Mouse (Mus musculus) liver, postnatal 0 days (tissue): ENCODE measurements around the gene Mapkbp1. TPM values are rescaled to one million over a fixed set of nuclear protein-coding genes. Genes with fewer than 3 reads are reported as not detected.

Experiments used
- ATAC-seq: fragments of 200-750 bp; cut with Nextera tagmentation; 2 replicates; pipeline ENCODE4 v1.8.0; 2017; ENCODE audit warnings: mild to moderate bottlenecking, moderate library complexity
- DNase-seq: peaks from one replicate; pipeline ENCODE4 v3.0.0-alpha.2; 2016
- H3K27ac ChIP-seq: fragments of 300-500 bp; sonication (generic); 2 replicates; pipeline ENCODE4 v1.5.1; 2014; ENCODE audit warnings: antibody characterized with exemption, moderate library complexity, mild to moderate bottlenecking, low read depth
- H3K27me3 ChIP-seq: fragments of 300-500 bp; sonication (generic); 2 replicates; pipeline ENCODE4 v1.6.1; 2014; ENCODE audit warnings: low read length, control low read depth, mixed read lengths; ENCODE audit not compliant: insufficient read depth
- H3K36me3 ChIP-seq: fragments of 300-500 bp; sonication (generic); replicated peaks from 2 replicates; pipeline ENCODE4 v1.6.1; 2014; ENCODE audit warnings: mild to moderate bottlenecking, control low read depth, low read length, moderate library complexity, mixed read lengths; ENCODE audit not compliant: insufficient read depth
- H3K4me1 ChIP-seq: fragments of 300-500 bp; sonication (generic); 2 replicates; pipeline ENCODE4 v1.6.1; 2014; ENCODE audit warnings: antibody characterized with exemption, mild to moderate bottlenecking, control low read depth; ENCODE audit not compliant: insufficient read depth
- H3K4me2 ChIP-seq: fragments of 300-500 bp; sonication (generic); 2 replicates; pipeline ENCODE4 v1.6.1; 2014; ENCODE audit warnings: low read depth, mild to moderate bottlenecking, low read length, moderate library complexity, mixed read lengths
- H3K4me3 ChIP-seq: fragments of 300-500 bp; sonication (generic); 2 replicates; pipeline ENCODE4 v1.5.1; 2014; ENCODE audit warnings: low read depth, low read length
- H3K9ac ChIP-seq: fragments of 300-500 bp; sonication (generic); replicated peaks from 2 replicates; pipeline ENCODE4 v1.6.1; 2014; ENCODE audit warnings: mild to moderate bottlenecking, moderate library complexity
- H3K9me3 ChIP-seq: fragments of 300-500 bp; sonication (generic); 2 replicates; pipeline ENCODE4 v1.6.1; 2016; ENCODE audit warnings: mild to moderate bottlenecking, control low read depth, low read length, mixed read lengths
- CTCF ChIP-seq: sonication (generic); IDR thresholded peaks from 2 replicates; pipeline ENCODE4 v1.5.1; 2016; ENCODE audit warnings: antibody characterized with exemption, low read depth
- EP300 ChIP-seq: IDR thresholded peaks from 2 replicates; pipeline ENCODE4 v1.6.1; 2016; ENCODE audit warnings: antibody characterized with exemption, low read depth, mild to moderate bottlenecking
- WGBS: fragments of 180-500 bp; shearing (Covaris S2); extraction: QIAGEN DNeasy Blood & Tissue Kit; methylation state at CpG from one replicate; pipeline ENCODE4 v1.1.7; 2014; ENCODE audit not compliant: insufficient replicate concordance; 5-methylcytosine and 5-hydroxymethylcytosine counted together
- polyA plus RNA-seq: library from polyadenylated mRNA; unstranded; fragments of >200 nt; fragmentation: Nextera tagmentation; extraction: Ambion mirVana; gene quantifications from 2 replicates; pipeline ENCODE4 v1.2.1, GENCODE M21; 2015

The Mapkbp1 gene
- polyA plus RNA-seq, 1 experiment from 2014 or later, result 0.27 TPM

GRCm38 (mm10) chr2:120030380-120030779, 57.9 kb downstream of the Mapkbp1 start:
- no peak for TF ChIP-seq CTCF
- no peak for TF ChIP-seq EP300
- Histone ChIP-seq H3K27ac (no peak overlapping the region), H3K9ac (no peak overlapping the region), H3K4me1 (peaks cover 12% of the 10 kb centered on the region), H3K4me3 (no peak overlapping the region), H3K4me2 (no peak overlapping the region), H3K36me3 (peaks cover 3% of the 10 kb centered on the region), H3K27me3 (no peaks in the 10 kb centered on the region), H3K9me3 (no peaks in the 10 kb centered on the region)
- DNase-seq (no peak), ATAC-seq (no peak)
- 53% methylated on average over 8 of the region's 8 CpGs for WGBS

GRCm38 (mm10) chr2:120032726-120033467, 60.4 kb downstream of the Mapkbp1 start, which contains the start of gene Pla2g4b:
TSS of gene Pla2g4b (plus strand) at chr2:120033417.
- H3K9ac ChIP-seq, result no peak within 1 kb of the TSS
- no peaks in the 10 kb centered on the region for H3K9me3 ChIP-seq
- TF ChIP-seq CTCF (no peak), EP300 (no peak)
- H3K4me2 ChIP-seq, result no peak within 1 kb of the TSS
- no peak for DNase-seq
- no peak within 1 kb of the TSS for H3K27ac ChIP-seq
- H3K27me3 ChIP-seq, result no peaks in the 10 kb centered on the region
- no peak within 1 kb of the TSS for H3K4me3 ChIP-seq
- H3K36me3 ChIP-seq, result peaks cover 3% of the 10 kb centered on the region
- peaks cover 6% of the 10 kb centered on the region for H3K4me1 ChIP-seq
- WGBS, result 83% methylated on average over 12 of the region's 12 CpGs
- no peak for ATAC-seq

- H3K4me1 ChIP-seq, result no peaks in the 10 kb centered on the region
- TF ChIP-seq CTCF, result no peak
- no peak for TF ChIP-seq EP300
- 80% methylated on average over 5 of the region's 5 CpGs for WGBS
- no peak overlapping the region for H3K9ac ChIP-seq
- H3K4me3 ChIP-seq, result no peak overlapping the region
- H3K9me3 ChIP-seq, result no peaks in the 10 kb centered on the region
- H3K4me2 ChIP-seq, result no peak overlapping the region
- no peak for ATAC-seq
- H3K27ac ChIP-seq, result no peak overlapping the region
- peaks cover 3% of the 10 kb centered on the region for H3K36me3 ChIP-seq
- no peak for DNase-seq
- H3K27me3 ChIP-seq, result no peaks in the 10 kb centered on the region
Measured at GRCm38 (mm10) chr2:120033726-120034125, 61.2 kb downstream of the Mapkbp1 start.

- DNase-seq, result no peak
- H3K9ac ChIP-seq, result no peak overlapping the region
- peaks cover 9% of the 10 kb centered on the region for H3K36me3 ChIP-seq
- TF ChIP-seq EP300 (no peak), CTCF (no peak)
- no peaks in the 10 kb centered on the region for H3K9me3 ChIP-seq
- H3K4me3 ChIP-seq, result no peak overlapping the region
- H3K27ac ChIP-seq, result no peak overlapping the region
- H3K4me1 ChIP-seq, result no peaks in the 10 kb centered on the region
- 54% methylated on average over 9 of the region's 9 CpGs for WGBS
- H3K4me2 ChIP-seq, result no peak overlapping the region
- ATAC-seq, result no peak
- H3K27me3 ChIP-seq, result no peaks in the 10 kb centered on the region
Measured at GRCm38 (mm10) chr2:120037744-120038143, 65.2 kb downstream of the Mapkbp1 start.

GRCm38 (mm10) chr2:120040991-120041390, 68.5 kb downstream of the Mapkbp1 start:
- no peaks in the 10 kb centered on the region for H3K4me1 ChIP-seq
- TF ChIP-seq CTCF, result no peak
- TF ChIP-seq EP300, result no peak
- DNase-seq (no peak), ATAC-seq (no peak)
- H3K36me3 ChIP-seq, result peaks cover 6% of the 10 kb centered on the region
- no peaks in the 10 kb centered on the region for H3K27me3 ChIP-seq
- no peaks in the 10 kb centered on the region for H3K9me3 ChIP-seq
- H3K9ac ChIP-seq, result no peak overlapping the region
- no peak overlapping the region for H3K4me2 ChIP-seq
- no peak overlapping the region for H3K27ac ChIP-seq
- WGBS, result 83% methylated on average over 5 of the region's 5 CpGs
- no peak overlapping the region for H3K4me3 ChIP-seq

- Histone ChIP-seq H3K4me2 (no peak overlapping the region), H3K36me3 (peaks cover 2% of the 10 kb centered on the region), H3K9me3 (no peaks in the 10 kb centered on the region), H3K9ac (no peak overlapping the region), H3K27ac (no peak overlapping the region), H3K27me3 (no peaks in the 10 kb centered on the region), H3K4me3 (no peak overlapping the region), H3K4me1 (no peaks in the 10 kb centered on the region)
- 55% methylated on average over 4 of the region's 4 CpGs for WGBS
- ATAC-seq (no peak), DNase-seq (no peak)
- TF ChIP-seq CTCF, result no peak
- TF ChIP-seq EP300, result no peak
Measured at GRCm38 (mm10) chr2:120044101-120044603, 71.7 kb downstream of the Mapkbp1 start.
